Mouse (Mus musculus): ENCODE results near the gene Tat. TPM values are rescaled to one million over a fixed set of nuclear protein-coding genes. Genes with fewer than 3 reads are reported as not detected.

Tat gene
- polyA plus RNA-seq, 1 experiment from 2014 or later, result 108 TPM

GRCm38 (mm10) chr8:109948285-109948564 is 42.0 kb upstream of the Tat start:
- Histone ChIP-seq H3K9me3 (ENCODE audit: low read length) (no peaks in the 10 kb centered on the region), H3K4me3 (ENCODE audit: low read depth, low read length) (no peak overlapping the region), H3K27me3 (ENCODE audit: insufficient read depth, low read length) (peaks cover 17% of the 10 kb centered on the region), H3K9ac (replicated peaks) (no peak overlapping the region), H3K27ac (ENCODE audit: low read depth) (no peak overlapping the region), H3K4me1 (ENCODE audit: insufficient read depth) (no peaks in the 10 kb centered on the region; the same call in 1 of the 2 replicates), H3K4me2 (ENCODE audit: low read depth, low read length) (peak overlapping the region; percentile 36), H3K36me3 (replicated peaks; ENCODE audit: insufficient read depth, low read length) (peaks cover 5% of the 10 kb centered on the region; the same call in 1 of the 2 replicates)
- no peak for DNase-seq
- 4% methylated on average over 19 of the region's 19 CpGs for WGBS (ENCODE audit: insufficient replicate concordance)
- no peak for ATAC-seq
- TF ChIP-seq EP300 (IDR thresholded peaks at IDR 0.05; ENCODE audit: low read depth), result no peak
- TF ChIP-seq CTCF (IDR thresholded peaks at IDR 0.05; ENCODE audit: low read depth), result no peak

- TF ChIP-seq EP300 (IDR thresholded peaks at IDR 0.05; ENCODE audit: low read depth), result no peak
- no peak for TF ChIP-seq CTCF (IDR thresholded peaks at IDR 0.05; ENCODE audit: low read depth)
- Histone ChIP-seq H3K9ac (replicated peaks) (no peak overlapping the region), H3K27me3 (ENCODE audit: insufficient read depth, low read length) (peaks cover 17% of the 10 kb centered on the region), H3K4me2 (ENCODE audit: low read depth, low read length) (no peak overlapping the region), H3K4me3 (ENCODE audit: low read depth, low read length) (no peak overlapping the region), H3K27ac (ENCODE audit: low read depth) (no peak overlapping the region), H3K9me3 (ENCODE audit: low read length) (no peaks in the 10 kb centered on the region), H3K36me3 (replicated peaks; ENCODE audit: insufficient read depth, low read length) (no peaks in the 10 kb centered on the region), H3K4me1 (ENCODE audit: insufficient read depth) (peaks cover 4% of the 10 kb centered on the region)
- 64% methylated on average over 7 of the region's 7 CpGs for WGBS (ENCODE audit: insufficient replicate concordance)
- DNase-seq (no peak), ATAC-seq (no peak)
Observed at GRCm38 (mm10) chr8:109952171-109952570, 38.1 kb upstream of the Tat start.

GRCm38 (mm10) chr8:109954486-109954948 is 35.7 kb upstream of the Tat start:
- no peak for ATAC-seq
- Histone ChIP-seq H3K27ac (ENCODE audit: low read depth) (no peak overlapping the region), H3K9me3 (ENCODE audit: low read length) (no peaks in the 10 kb centered on the region), H3K27me3 (ENCODE audit: insufficient read depth, low read length) (0 out of 2 replicates have a peak, but pooled peaks cover 6% of the 10 kb centered on the region), H3K4me1 (ENCODE audit: insufficient read depth) (peaks cover 9% of the 10 kb centered on the region), H3K4me3 (ENCODE audit: low read depth, low read length) (no peak overlapping the region), H3K4me2 (ENCODE audit: low read depth, low read length) (no peak overlapping the region), H3K9ac (replicated peaks) (no peak overlapping the region), H3K36me3 (replicated peaks; ENCODE audit: insufficient read depth, low read length) (no peaks in the 10 kb centered on the region)
- TF ChIP-seq EP300 (IDR thresholded peaks at IDR 0.05; ENCODE audit: low read depth) (no peak), CTCF (IDR thresholded peaks at IDR 0.05; ENCODE audit: low read depth) (no peak)
- no peak for DNase-seq
- WGBS (ENCODE audit: insufficient replicate concordance), result 57% methylated on average over 12 of the region's 13 CpGs

- peaks cover 31% of the 10 kb centered on the region for H3K27me3 ChIP-seq (ENCODE audit: insufficient read depth, low read length)
Observed at GRCm38 (mm10) chr8:109957167-109958028, 32.8 kb upstream of the Tat start.

GRCm38 (mm10) chr8:109958036-109958655 is 32.1 kb upstream of the Tat start:
- WGBS (ENCODE audit: insufficient replicate concordance), result 48% methylated on average over 11 of the region's 12 CpGs
- TF ChIP-seq CTCF (IDR thresholded peaks at IDR 0.05; ENCODE audit: low read depth), result no peak
- TF ChIP-seq EP300 (IDR thresholded peaks at IDR 0.05; ENCODE audit: low read depth), result no peak
- Histone ChIP-seq H3K4me3 (ENCODE audit: low read depth, low read length) (no peak overlapping the region), H3K4me2 (ENCODE audit: low read depth, low read length) (no peak overlapping the region), H3K27me3 (ENCODE audit: insufficient read depth, low read length) (peaks cover 38% of the 10 kb centered on the region), H3K36me3 (replicated peaks; ENCODE audit: insufficient read depth, low read length) (no peaks in the 10 kb centered on the region), H3K9me3 (ENCODE audit: low read length) (no peaks in the 10 kb centered on the region), H3K4me1 (ENCODE audit: insufficient read depth) (peaks cover 15% of the 10 kb centered on the region), H3K9ac (replicated peaks) (0 out of 2 replicates have a peak overlapping the region, but pooled peaks have one; percentile 11), H3K27ac (ENCODE audit: low read depth) (no peak overlapping the region)
- DNase-seq (no peak), ATAC-seq (no peak)

More at GRCm38 (mm10) chr8:109957167-109958028, 32.8 kb upstream of the Tat start:
- H3K4me1 ChIP-seq (ENCODE audit: insufficient read depth), result peaks cover 15% of the 10 kb centered on the region
- H3K36me3 ChIP-seq (replicated peaks; ENCODE audit: insufficient read depth, low read length), result no peaks in the 10 kb centered on the region
- peak; percentile 55 for DNase-seq
- H3K27ac ChIP-seq (ENCODE audit: low read depth), result no peak overlapping the region
- peak overlapping the region; percentile 45 for H3K4me2 ChIP-seq (ENCODE audit: low read depth, low read length)
- H3K4me3 ChIP-seq (ENCODE audit: low read depth, low read length), result no peak overlapping the region
- no peak for TF ChIP-seq CTCF (IDR thresholded peaks at IDR 0.05; ENCODE audit: low read depth)
- no peak for TF ChIP-seq EP300 (IDR thresholded peaks at IDR 0.05; ENCODE audit: low read depth)
- H3K9me3 ChIP-seq (ENCODE audit: low read length), result no peaks in the 10 kb centered on the region
- ATAC-seq, result peak; percentile 44
- WGBS (ENCODE audit: insufficient replicate concordance), result 18% methylated on average over 16 of the region's 16 CpGs
- H3K9ac ChIP-seq (replicated peaks), result no peak overlapping the region

GRCm38 (mm10) chr8:109959112-109959511 is 31.1 kb upstream of the Tat start:
- DNase-seq (no peak), ATAC-seq (no peak)
- 77% methylated on average over 4 of the region's 4 CpGs for WGBS (ENCODE audit: insufficient replicate concordance)
- TF ChIP-seq EP300 (IDR thresholded peaks at IDR 0.05; ENCODE audit: low read depth) (no peak), CTCF (IDR thresholded peaks at IDR 0.05; ENCODE audit: low read depth) (no peak)
- Histone ChIP-seq H3K4me2 (ENCODE audit: low read depth, low read length) (no peak overlapping the region), H3K27me3 (ENCODE audit: insufficient read depth, low read length) (peaks cover 43% of the 10 kb centered on the region), H3K4me3 (ENCODE audit: low read depth, low read length) (no peak overlapping the region), H3K27ac (ENCODE audit: low read depth) (no peak overlapping the region), H3K9me3 (ENCODE audit: low read length) (no peaks in the 10 kb centered on the region), H3K36me3 (replicated peaks; ENCODE audit: insufficient read depth, low read length) (no peaks in the 10 kb centered on the region), H3K4me1 (ENCODE audit: insufficient read depth) (peaks cover 15% of the 10 kb centered on the region), H3K9ac (replicated peaks) (no peak overlapping the region)

Measured in liver, postnatal 0 days (tissue).